Mouse (Mus musculus): ENCODE data around the gene Fzd2. TPM values are rescaled to one million over a fixed set of nuclear protein-coding genes. Genes with fewer than 3 reads are reported as not detected.
"Not testable (repeated sequence)": the region's sequence is repeated elsewhere in the genome, so short reads cannot be mapped to it uniquely, and the experiment has no call there.

Gene Fzd2
- total and polyA plus RNA-seq, 3 experiments = not detected

- Histone ChIP-seq H3K4me3 (ENCODE audit: low read depth, low read length) (peak overlapping the region; percentile 2; the same call in 1 of the 2 replicates), H3K27me3 (ENCODE audit: insufficient read depth, low read length) (peaks cover 35% of the 10 kb centered on the region), H3K9me3 (replicated peaks) (peaks cover 16% of the 10 kb centered on the region), H3K36me3 (replicated peaks) (no peaks in the 10 kb centered on the region), H3K4me1 (ENCODE audit: insufficient read depth, low read depth, low read length) (no peaks in the 10 kb centered on the region; the same call in 1 of the 2 replicates)
- TF ChIP-seq CTCF (IDR thresholded peaks at IDR 0.05; ENCODE audit: low read depth, low read length) = no peak
- TF ChIP-seq TAL1 (conservative IDR thresholded peaks at IDR 0.05; ENCODE audit: low read depth, low read length) = no peak
- TF ChIP-seq GATA2 (IDR thresholded peaks at IDR 0.05; ENCODE audit: borderline replicate concordance, low read depth, low read length) = no peak
- TF ChIP-seq POLR2AphosphoS5 (IDR thresholded peaks at IDR 0.05; ENCODE audit: insufficient replicate concordance, low read depth, low read length) = no peak
- TF ChIP-seq GATA1 (IDR thresholded peaks at IDR 0.05; ENCODE audit: borderline replicate concordance, low read length) = no peak
- no peak for ATAC-seq (ENCODE audit: extremely low read depth, insufficient number of reproducible peaks, low FRiP score, poor library complexity, severe bottlenecking)
- DNase-seq (ENCODE audit: low spot score) = no peak
Observed at GRCm38 (mm10) chr11:102604777-102605552, 769 bp downstream of the Fzd2 start.

- TF ChIP-seq POLR2AphosphoS5 (IDR thresholded peaks at IDR 0.05; ENCODE audit: insufficient replicate concordance, low read depth, low read length) (no peak), GATA2 (IDR thresholded peaks at IDR 0.05; ENCODE audit: borderline replicate concordance, low read depth, low read length) (no peak), TAL1 (conservative IDR thresholded peaks at IDR 0.05; ENCODE audit: low read depth, low read length) (no peak)
- H3K36me3 ChIP-seq (replicated peaks) = no peaks in the 10 kb centered on the region
- no peaks in the 10 kb centered on the region; the same call in 1 of the 2 replicates for H3K4me1 ChIP-seq (ENCODE audit: insufficient read depth, low read depth, low read length)
- ATAC-seq (ENCODE audit: extremely low read depth, insufficient number of reproducible peaks, low FRiP score, poor library complexity, severe bottlenecking) = no peak
- H3K27me3 ChIP-seq (ENCODE audit: insufficient read depth, low read length) = peaks cover 39% of the 10 kb centered on the region
- no peak for DNase-seq (ENCODE audit: low spot score)
- H3K4me3 ChIP-seq (ENCODE audit: low read depth, low read length) = 0 out of 2 replicates have a peak overlapping the region, but pooled peaks have one; percentile 9
- peaks cover 16% of the 10 kb centered on the region for H3K9me3 ChIP-seq (replicated peaks)
Observed at GRCm38 (mm10) chr11:102605553-102606416, 1.6 kb downstream of the Fzd2 start.

GRCm38 (mm10) chr11:102606751-102607171 is 2.6 kb downstream of the Fzd2 start:
- Histone ChIP-seq H3K4me3 (ENCODE audit: low read depth, low read length) (no peak overlapping the region), H3K9me3 (replicated peaks) (peaks cover 16% of the 10 kb centered on the region), H3K4me1 (ENCODE audit: insufficient read depth, low read depth, low read length) (no peaks in the 10 kb centered on the region; the same call in 1 of the 2 replicates), H3K36me3 (replicated peaks) (no peaks in the 10 kb centered on the region), H3K27me3 (ENCODE audit: insufficient read depth, low read length) (peaks cover 47% of the 10 kb centered on the region)
- DNase-seq (ENCODE audit: low spot score) (no peak), ATAC-seq (ENCODE audit: extremely low read depth, insufficient number of reproducible peaks, low FRiP score, poor library complexity, severe bottlenecking) (no peak)
- TF ChIP-seq TAL1 (conservative IDR thresholded peaks at IDR 0.05; ENCODE audit: low read depth, low read length) (no peak), CTCF (IDR thresholded peaks at IDR 0.05; ENCODE audit: low read depth, low read length) (no peak), GATA2 (IDR thresholded peaks at IDR 0.05; ENCODE audit: borderline replicate concordance, low read depth, low read length) (no peak), GATA1 (IDR thresholded peaks at IDR 0.05; ENCODE audit: borderline replicate concordance, low read length) (no peak), POLR2AphosphoS5 (IDR thresholded peaks at IDR 0.05; ENCODE audit: insufficient replicate concordance, low read depth, low read length) (no peak)

GRCm38 (mm10) chr11:102607201-102607600 is 3.0 kb downstream of the Fzd2 start:
- not testable (repeated sequence) for DNase-seq (ENCODE audit: low spot score); H3K36me3 ChIP-seq (replicated peaks); H3K4me1 ChIP-seq (ENCODE audit: insufficient read depth, low read depth, low read length); H3K4me3 ChIP-seq (ENCODE audit: low read depth, low read length); ATAC-seq (ENCODE audit: extremely low read depth, insufficient number of reproducible peaks, low FRiP score, poor library complexity, severe bottlenecking)
- peaks cover 16% of the 10 kb centered on the region for H3K9me3 ChIP-seq (replicated peaks)
- peaks cover 48% of the 10 kb centered on the region for H3K27me3 ChIP-seq (ENCODE audit: insufficient read depth, low read length)

- no peak for DNase-seq (ENCODE audit: low spot score)
- Histone ChIP-seq H3K36me3 (replicated peaks) (no peaks in the 10 kb centered on the region), H3K9me3 (replicated peaks) (peaks cover 16% of the 10 kb centered on the region), H3K4me3 (ENCODE audit: low read depth, low read length) (no peak overlapping the region), H3K27me3 (ENCODE audit: insufficient read depth, low read length) (peaks cover 42% of the 10 kb centered on the region), H3K4me1 (ENCODE audit: insufficient read depth, low read depth, low read length) (no peaks in the 10 kb centered on the region; the same call in 1 of the 2 replicates)
- TF ChIP-seq GATA1 (IDR thresholded peaks at IDR 0.05; ENCODE audit: borderline replicate concordance, low read length) (no peak), GATA2 (IDR thresholded peaks at IDR 0.05; ENCODE audit: borderline replicate concordance, low read depth, low read length) (no peak), CTCF (IDR thresholded peaks at IDR 0.05; ENCODE audit: low read depth, low read length) (no peak), TAL1 (conservative IDR thresholded peaks at IDR 0.05; ENCODE audit: low read depth, low read length) (no peak), POLR2AphosphoS5 (IDR thresholded peaks at IDR 0.05; ENCODE audit: insufficient replicate concordance, low read depth, low read length) (no peak)
- ATAC-seq (ENCODE audit: extremely low read depth, insufficient number of reproducible peaks, low FRiP score, poor library complexity, severe bottlenecking) = no peak
Observed at GRCm38 (mm10) chr11:102607686-102608548, 3.7 kb downstream of the Fzd2 start.

Data from G1E (cell line).